Mouse (Mus musculus): ENCODE data around the gene Fmr1nb.

Fmr1nb gene

GRCm38 (mm10) chrX:68761606-68762005 lies at the start of gene Fmr1nb:
TSS of gene Fmr1nb (plus strand) at chrX:68761839.
- DNase-seq (ENCODE audit: low read depth, low spot score): peak; percentile 61

- no peak for DNase-seq (ENCODE audit: low read depth, low spot score)
Measured at GRCm38 (mm10) chrX:68736902-68737301, 24.7 kb upstream of the Fmr1nb start.

- peak; percentile 78 for DNase-seq (ENCODE audit: low read depth, low spot score)
Measured at GRCm38 (mm10) chrX:68740088-68740487, 21.6 kb upstream of the Fmr1nb start.

- peak; percentile 82 for DNase-seq (ENCODE audit: low read depth, low spot score)
Measured at GRCm38 (mm10) chrX:68820449-68820848, 58.8 kb downstream of the Fmr1nb start.

GRCm38 (mm10) chrX:68821059-68821458 lies 59.4 kb downstream of the Fmr1nb start, which contains the start of gene Gm14698:
TSS of gene Gm14698 (plus strand) at chrX:68821093.
- peak; percentile 17 for DNase-seq (ENCODE audit: low read depth, low spot score)

- peak; percentile 29 for DNase-seq (ENCODE audit: low read depth, low spot score)
Measured at GRCm38 (mm10) chrX:68839548-68840444, 78.2 kb downstream of the Fmr1nb start.

Measured in ZHBTc4 (cell line).